In the genomic region with DNA sequence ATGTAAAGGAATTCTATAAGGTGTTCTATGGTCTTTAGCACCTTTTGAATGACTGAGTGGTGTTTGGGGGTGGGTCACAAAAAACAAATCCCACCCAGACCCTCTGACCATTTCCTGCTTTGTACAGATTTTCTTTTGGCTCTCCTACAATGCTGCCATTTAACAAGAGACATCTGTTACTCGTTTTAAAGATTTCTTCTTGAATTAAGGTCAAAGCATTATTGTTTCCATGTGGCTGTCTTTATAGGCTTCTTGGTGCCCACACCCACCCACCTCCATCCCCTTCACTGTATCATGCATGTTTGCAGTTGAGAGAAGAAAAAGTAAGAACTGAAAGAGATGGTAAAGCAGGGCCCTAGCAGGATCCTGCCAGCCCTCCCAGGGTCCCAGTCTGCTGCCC, we compare ENCODE assay signal across 15 mouse cellular contexts.
"Had no signal": no experiment of that assay in that cellular context is flagged by ENCODE, and none has a peak within 500 bp of the region (broad histone marks: within the 10 kb centered on the region; RNA-seq: fewer than 3 reads in every experiment).

No protein-coding gene starts in this region.

- H3K4me2 ChIP-seq: liver, embryonic 11.5 days; liver, embryonic 15.5 days; midbrain, embryonic 13.5 days; neural tube, embryonic 12.5 days; stomach, embryonic 15.5 days had no signal

- H3K27ac ChIP-seq: kidney, postnatal 0 days; liver, embryonic 15.5 days; midbrain, embryonic 13.5 days; neural tube, embryonic 12.5 days; stomach, embryonic 15.5 days had no signal

- H3K4me1 ChIP-seq: liver, embryonic 15.5 days; midbrain, embryonic 13.5 days; neural tube, embryonic 12.5 days; stomach, embryonic 15.5 days had no signal

- H3K9ac ChIP-seq: liver, embryonic 15.5 days; midbrain, embryonic 13.5 days; neural tube, embryonic 12.5 days; stomach, embryonic 15.5 days had no signal

- H3K27me3 ChIP-seq: liver, embryonic 15.5 days; midbrain, embryonic 13.5 days; neural tube, embryonic 12.5 days; stomach, embryonic 15.5 days had no signal

- H3K4me3 ChIP-seq: liver, embryonic 15.5 days; midbrain, embryonic 13.5 days; myocyte; neural tube, embryonic 12.5 days; stomach, embryonic 15.5 days had no signal

- H3K9me3 ChIP-seq: liver, embryonic 15.5 days; midbrain, embryonic 13.5 days; neural tube, embryonic 12.5 days; stomach, embryonic 15.5 days had no signal

- ATAC-seq: lung, postnatal 0 days; midbrain, embryonic 13.5 days had no signal

- DNase-seq: kidney, adult 9 months; kidney, postnatal 36 days; layer of hippocampus, adult 9-11 months; lung, adult 2 months; lung, postnatal 36 days; right cerebral cortex, postnatal 4 days; thymus, postnatal 36 days had no signal
